Mouse (Mus musculus) liver, embryonic 14.5 days (tissue): ENCODE results near the gene Lrrc19. TPM values are rescaled to one million over a fixed set of nuclear protein-coding genes. Genes with fewer than 3 reads are reported as not detected.
"Not testable (repeated sequence)": the region's sequence is repeated elsewhere in the genome, so short reads cannot be mapped to it uniquely, and the experiment has no call there.

Source experiments
- ATAC-seq: fragments of 200-750 bp; cut with Nextera tagmentation; 2 replicates; pipeline ENCODE4 v1.8.0; 2017; ENCODE audit warnings: moderate number of reproducible peaks, mild to moderate bottlenecking, moderate library complexity; ENCODE audit not compliant: insufficient read depth
- DNase-seq, 3 experiments: peaks; one replicate each; pipeline ENCODE4 v3.0.0-alpha.2; 2012 to 2013; ENCODE audit warnings: low read depth in 3 of 3, low spot score in 3 of 3
- H3K27ac ChIP-seq: fragments of 300-500 bp; sonication (generic); 2 replicates; pipeline ENCODE4 v1.5.1; 2014; ENCODE audit warnings: moderate library complexity, mild to moderate bottlenecking, control low read depth, inconsistent platforms
- H3K27me3 ChIP-seq: fragments of 300-500 bp; sonication (generic); 2 replicates; pipeline ENCODE4 v1.6.1; 2014; ENCODE audit warnings: mild to moderate bottlenecking, low read length, moderate library complexity; ENCODE audit not compliant: control insufficient read depth, insufficient read depth
- H3K36me3 ChIP-seq: fragments of 300-500 bp; sonication (generic); replicated peaks from 2 replicates; pipeline ENCODE4 v1.6.1; 2014; ENCODE audit warnings: low read depth; ENCODE audit not compliant: control insufficient read depth, insufficient read depth
- H3K4me1 ChIP-seq, 2 experiments: fragments of 200-500 bp in 1 of 2; fragments of 300-500 bp in 1 of 2; sonication (generic) in 1 of 2; replicated peaks; 2 replicates each; pipeline ENCODE4 v1.6.1; 2012 to 2014; ENCODE audit warnings: antibody characterized with exemption in 1 of 2, inconsistent platforms in 1 of 2, low read length in 1 of 2; ENCODE audit not compliant: control insufficient read depth in 2 of 2, insufficient read depth in 2 of 2
- H3K4me2 ChIP-seq: fragments of 300-500 bp; sonication (generic); 2 replicates; pipeline ENCODE4 v1.6.1; 2014; ENCODE audit warnings: low read depth, mild to moderate bottlenecking, control low read depth, moderate library complexity
- H3K4me3 ChIP-seq, 2 experiments: fragments of 200-500 bp in 1 of 2; fragments of 300-500 bp in 1 of 2; sonication (generic) in 1 of 2; 2 replicates each; pipeline ENCODE4 v1.5.1; 2012 to 2014; ENCODE audit warnings: low read depth in 2 of 2, low read length in 2 of 2, mild to moderate bottlenecking in 2 of 2, control low read depth in 1 of 2, inconsistent platforms in 1 of 2, moderate library complexity in 1 of 2; ENCODE audit not compliant: insufficient read depth in 1 of 2
- H3K9ac ChIP-seq: fragments of 300-500 bp; sonication (generic); replicated peaks from 2 replicates; pipeline ENCODE4 v1.6.1; 2014; ENCODE audit warnings: mild to moderate bottlenecking, control low read depth, moderate library complexity
- H3K9me3 ChIP-seq: fragments of 300-500 bp; sonication (generic); 2 replicates; pipeline ENCODE4 v1.6.1; 2016; ENCODE audit warnings: low read length, mixed read lengths; ENCODE audit not compliant: control insufficient read depth
- CTCF ChIP-seq: IDR thresholded peaks from 2 replicates; pipeline ENCODE4 v1.5.1; 2016; ENCODE audit warnings: antibody characterized with exemption, low read depth, control low read depth
- EP300 ChIP-seq: IDR thresholded peaks from 2 replicates; pipeline ENCODE4 v1.6.1; 2016; ENCODE audit warnings: antibody characterized with exemption, low read depth
- WGBS: fragments of 180-500 bp; shearing (Covaris S2); extraction: QIAGEN DNeasy Blood & Tissue Kit; methylation state at CpG from one replicate; pipeline ENCODE4 v1.1.7; 2014; ENCODE audit not compliant: insufficient replicate concordance; 5-methylcytosine and 5-hydroxymethylcytosine counted together
- polyA plus RNA-seq, 2 experiments: library from polyadenylated mRNA; depleted of rRNA in 1 of 2; stranded (reverse) in 1 of 2; unstranded in 1 of 2; fragments of >200 nt; fragmentation: Nextera tagmentation in 1 of 2; extraction: Ambion mirVana in 1 of 2; gene quantifications; 2 replicates each; pipeline versions ENCODE4 v1.2.1 to v1.2.3; 2012 to 2014

The Lrrc19 gene
- polyA plus RNA-seq, 2 experiments = 0.10 TPM; not detected in 1

GRCm38 (mm10) chr4:94683305-94683704 lies 33.4 kb upstream of the Lrrc19 start:
- Histone ChIP-seq H3K4me1 (no peaks in the 10 kb centered on the region), H3K4me2 (no peak overlapping the region), H3K27me3 (no peaks in the 10 kb centered on the region), H3K27ac (no peak overlapping the region), H3K9ac (no peak overlapping the region), H3K9me3 (no peaks in the 10 kb centered on the region), H3K36me3 (no peaks in the 10 kb centered on the region), H3K4me3 (no peak overlapping the region)
- ATAC-seq (no peak), DNase-seq (no peak)
- 41% methylated on average over 5 of the region's 5 CpGs for WGBS
- TF ChIP-seq CTCF = no peak
- no peak for TF ChIP-seq EP300

- Histone ChIP-seq H3K4me1 (no peaks in the 10 kb centered on the region), H3K27ac (no peak overlapping the region), H3K9me3 (no peaks in the 10 kb centered on the region), H3K4me3 (no peak overlapping the region), H3K27me3 (no peaks in the 10 kb centered on the region), H3K4me2 (no peak overlapping the region), H3K9ac (no peak overlapping the region), H3K36me3 (no peaks in the 10 kb centered on the region)
- no peak for DNase-seq
- no peak for ATAC-seq
- TF ChIP-seq EP300 = no peak
- no peak for TF ChIP-seq CTCF
- 3% methylated on average over 1 of the region's 1 CpGs for WGBS
These were observed 32.1 kb upstream of the Lrrc19 start for GRCm38 (mm10) chr4:94682029-94682428.

- no peak overlapping the region for H3K27ac ChIP-seq
- H3K4me1 ChIP-seq = no peaks in the 10 kb centered on the region
- no peak for DNase-seq
- no peaks in the 10 kb centered on the region for H3K27me3 ChIP-seq
- no peaks in the 10 kb centered on the region for H3K9me3 ChIP-seq
- no peaks in the 10 kb centered on the region for H3K36me3 ChIP-seq
- TF ChIP-seq EP300 = no peak
- TF ChIP-seq CTCF = no peak
- no peak for ATAC-seq
- no peak overlapping the region for H3K9ac ChIP-seq
- H3K4me3 ChIP-seq = no peak overlapping the region
- 70% methylated on average over 2 of the region's 2 CpGs for WGBS
- H3K4me2 ChIP-seq = no peak overlapping the region
These were observed 31.2 kb upstream of the Lrrc19 start for GRCm38 (mm10) chr4:94681181-94681580.

- Histone ChIP-seq H3K4me3 (no peak overlapping the region), H3K4me2 (no peak overlapping the region), H3K27ac (no peak overlapping the region), H3K9ac (no peak overlapping the region), H3K4me1 (no peaks in the 10 kb centered on the region), H3K9me3 (no peaks in the 10 kb centered on the region), H3K27me3 (no peaks in the 10 kb centered on the region), H3K36me3 (no peaks in the 10 kb centered on the region)
- no peak for DNase-seq
- ATAC-seq = no peak
- TF ChIP-seq EP300 = no peak
- no peak for TF ChIP-seq CTCF
- WGBS = 66% methylated on average over 2 of the region's 2 CpGs
These were observed 30.7 kb upstream of the Lrrc19 start for GRCm38 (mm10) chr4:94680662-94681061.

GRCm38 (mm10) chr4:94669718-94670117 lies 19.8 kb upstream of the Lrrc19 start:
- Histone ChIP-seq H3K36me3 (no peaks in the 10 kb centered on the region), H3K4me2 (no peak overlapping the region), H3K27me3 (no peaks in the 10 kb centered on the region), H3K9me3 (no peaks in the 10 kb centered on the region), H3K4me3 (no peak overlapping the region), H3K9ac (no peak overlapping the region), H3K27ac (no peak overlapping the region), H3K4me1 (no peaks in the 10 kb centered on the region)
- peak in 1 of 3 experiments; percentile 11 for DNase-seq
- WGBS = 26% methylated on average over 1 of the region's 1 CpGs
- no peak for TF ChIP-seq EP300
- peak; percentile 35; the same call in 1 of the 2 replicates for TF ChIP-seq CTCF
- no peak for ATAC-seq

GRCm38 (mm10) chr4:94650426-94651175 lies 657 bp upstream of the Lrrc19 start:
- not testable (repeated sequence) for H3K4me2 ChIP-seq, ATAC-seq, H3K27ac ChIP-seq, H3K4me3 ChIP-seq, H3K4me1 ChIP-seq, H3K27me3 ChIP-seq, H3K36me3 ChIP-seq, H3K9ac ChIP-seq, H3K9me3 ChIP-seq, DNase-seq
- WGBS = 58% methylated on average over 5 of the region's 5 CpGs
